Mouse (Mus musculus): ENCODE data around the gene Gm10775. TPM values are rescaled to one million over a fixed set of nuclear protein-coding genes. Genes with fewer than 3 reads are reported as not detected.

Gm10775 gene
- total RNA-seq (2015; ENCODE audit: low replicate concordance) (not detected in 2 replicates), total RNA-seq (2017; ENCODE audit: low replicate concordance) (not detected in 2 replicates)

DNA sequence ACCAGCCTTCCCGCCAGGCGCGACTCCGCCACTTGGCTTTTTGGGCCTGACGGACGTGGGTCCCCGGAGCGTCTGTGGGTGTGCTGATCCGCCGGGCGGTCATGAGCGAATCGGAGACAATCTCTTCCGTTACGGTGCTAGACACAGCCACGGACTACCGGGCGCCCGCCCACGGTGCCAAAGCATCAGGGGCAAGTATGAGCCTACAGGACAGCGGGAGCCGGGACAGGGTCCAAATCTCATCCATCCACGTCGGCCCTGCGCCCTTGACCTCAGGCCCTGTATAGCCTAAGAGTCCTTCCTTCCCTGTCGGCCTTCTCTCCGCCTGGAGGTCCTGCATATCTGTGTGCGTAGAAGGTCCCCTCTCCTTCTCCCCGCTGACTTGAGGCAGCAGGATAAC is at the start of gene Gm10775:
TSS of gene Gm10775 (plus strand) at position 301 of the 400 bp plus-strand sequence.
- ATAC-seq (replicated peaks; ENCODE audit: low FRiP score, poor library complexity, severe bottlenecking): no peak

DNA sequence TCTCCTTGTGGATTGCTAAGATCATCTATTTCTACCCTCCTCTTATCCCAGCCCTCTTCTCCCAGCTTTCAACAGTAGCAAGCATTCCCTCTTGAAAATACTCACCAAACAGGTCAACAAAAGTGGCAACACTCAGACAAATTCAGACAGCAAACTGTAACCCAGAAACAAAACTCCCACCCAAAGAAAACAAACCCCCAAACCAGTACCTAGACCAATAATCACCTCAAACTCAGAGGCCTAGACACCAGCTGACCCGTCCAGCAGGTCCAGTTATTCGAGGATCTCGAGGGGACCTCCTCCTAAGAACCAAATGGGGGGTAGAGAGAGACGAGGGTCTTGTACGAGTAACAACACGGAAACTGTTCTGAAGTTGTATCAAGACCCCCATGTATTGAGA is 33.4 kb upstream of the Gm10775 start:
- ATAC-seq (replicated peaks; ENCODE audit: low FRiP score, poor library complexity, severe bottlenecking): no peak

DNA sequence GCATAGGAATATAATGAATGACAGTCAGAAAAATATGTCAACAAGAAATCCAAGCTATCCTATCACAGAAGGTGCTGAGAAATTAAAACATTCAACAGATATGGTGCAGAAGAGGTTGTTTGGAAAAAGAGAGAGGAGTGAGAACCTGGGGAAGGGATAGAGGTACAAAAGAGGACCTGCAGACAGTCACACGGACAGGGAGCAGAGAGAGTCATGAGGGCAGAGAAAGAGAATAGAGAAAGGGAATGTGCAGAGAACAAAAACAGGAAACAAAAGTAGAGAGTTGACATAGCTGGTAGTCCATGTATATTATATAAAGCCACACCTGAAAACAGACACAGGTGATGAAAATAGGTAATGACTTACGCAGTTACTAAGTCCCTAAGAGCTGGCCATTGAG is 32.7 kb upstream of the Gm10775 start:
- no peak for ATAC-seq (replicated peaks; ENCODE audit: low FRiP score, poor library complexity, severe bottlenecking)

GRCm38 (mm10) chr13:65237211-65237610 is 22.1 kb upstream of the Gm10775 start:
- ATAC-seq (replicated peaks; ENCODE audit: low FRiP score, poor library complexity, severe bottlenecking): no peak

GRCm38 (mm10) chr13:65240509-65241098 is 18.7 kb upstream of the Gm10775 start:
- ATAC-seq (replicated peaks; ENCODE audit: low FRiP score, poor library complexity, severe bottlenecking): peak; percentile 82

DNA sequence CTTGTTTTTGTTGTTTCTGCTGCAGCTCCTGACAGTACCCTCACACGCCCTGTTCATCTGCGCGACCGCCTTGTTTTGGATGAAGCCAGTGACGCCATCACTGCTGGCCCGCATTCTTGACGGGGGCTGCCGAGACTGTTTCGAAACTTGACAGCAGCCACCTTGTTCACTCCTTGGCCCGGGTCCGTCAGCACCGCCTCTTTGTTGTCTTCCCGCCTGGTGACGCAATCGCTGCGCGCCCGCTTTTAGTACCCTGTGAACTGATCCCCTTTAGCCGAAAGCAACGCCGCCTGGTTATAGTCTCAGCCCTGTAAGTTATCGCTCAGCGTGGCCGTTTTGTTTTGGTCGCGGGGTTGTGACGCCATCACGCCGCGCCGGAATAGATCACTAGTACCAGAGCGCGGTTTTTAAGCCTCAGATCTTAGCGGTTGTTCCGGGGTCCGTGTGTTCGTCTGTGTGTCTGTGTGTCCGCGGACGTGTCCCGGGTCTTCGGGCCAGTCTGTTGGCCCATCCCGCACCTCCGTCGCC is 18.2 kb upstream of the Gm10775 start:
- ATAC-seq (replicated peaks; ENCODE audit: low FRiP score, poor library complexity, severe bottlenecking): peak; percentile 74

DNA sequence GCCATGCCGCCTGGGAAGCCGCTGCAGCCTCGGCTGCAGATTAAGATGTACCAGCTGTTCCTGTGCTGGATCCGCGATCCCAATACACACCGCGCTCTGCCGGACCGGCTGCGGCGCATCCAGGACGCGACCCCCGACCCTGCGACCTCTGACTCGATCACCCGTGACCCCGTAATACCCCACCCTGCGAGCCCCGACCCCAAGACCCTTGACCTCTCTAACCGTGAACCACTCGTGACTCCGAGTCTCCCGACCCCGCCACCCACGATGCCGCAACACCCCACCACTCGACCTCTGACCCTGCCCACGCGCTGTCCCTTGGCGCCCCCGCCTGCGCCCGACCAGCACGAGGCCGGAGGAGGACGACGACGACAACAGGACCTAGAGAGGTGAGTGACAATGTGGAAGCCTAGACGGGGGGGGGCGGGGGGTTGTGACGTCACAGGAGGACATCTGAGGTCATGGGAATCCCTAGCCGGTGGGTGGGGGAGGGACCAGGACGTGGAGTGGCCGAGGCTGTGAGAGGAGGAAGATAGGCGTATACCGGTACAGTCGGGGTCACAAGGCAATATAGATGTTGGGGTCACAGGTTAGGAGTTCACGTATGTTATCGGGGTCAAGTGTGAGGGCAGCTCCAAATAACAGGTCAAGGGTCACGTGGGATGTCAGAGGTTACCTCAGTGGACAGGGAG is 17.6 kb upstream of the Gm10775 start:
- ATAC-seq (replicated peaks; ENCODE audit: low FRiP score, poor library complexity, severe bottlenecking): peak; percentile 48

- no peak for ATAC-seq (replicated peaks; ENCODE audit: low FRiP score, poor library complexity, severe bottlenecking)
Measured at GRCm38 (mm10) chr13:65242319-65242787, 17.0 kb upstream of the Gm10775 start.

- ATAC-seq (replicated peaks; ENCODE audit: low FRiP score, poor library complexity, severe bottlenecking): no peak
Measured at GRCm38 (mm10) chr13:65243273-65243672, 16.1 kb upstream of the Gm10775 start.

GRCm38 (mm10) chr13:65258175-65258954 is 974 bp upstream of the Gm10775 start:
- no peak for ATAC-seq (replicated peaks; ENCODE audit: low FRiP score, poor library complexity, severe bottlenecking)

DNA sequence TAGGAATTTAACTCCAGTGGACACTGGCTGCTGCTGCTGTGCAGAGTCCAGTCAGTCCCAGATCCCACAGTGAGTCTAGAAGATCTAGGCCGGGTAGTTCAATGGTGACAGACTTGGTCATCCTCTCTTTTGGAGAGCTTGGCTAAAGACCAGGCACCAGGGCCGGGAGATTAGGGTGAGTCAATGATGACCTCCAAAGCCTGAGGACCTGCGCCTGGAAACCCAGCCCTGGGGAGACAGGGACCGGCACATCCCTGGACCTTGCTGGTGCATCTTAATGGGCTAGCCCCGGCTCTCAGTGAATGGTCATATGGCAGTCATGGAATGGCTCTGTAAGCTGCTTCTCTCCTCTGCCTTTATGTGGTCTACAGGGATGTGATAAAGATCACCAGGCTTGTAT is 2.7 kb downstream of the Gm10775 start:
- no peak for ATAC-seq (replicated peaks; ENCODE audit: low FRiP score, poor library complexity, severe bottlenecking)

- ATAC-seq (replicated peaks; ENCODE audit: low FRiP score, poor library complexity, severe bottlenecking): 0 out of 2 replicates have a peak, but pooled peaks have one; percentile 20
Measured at GRCm38 (mm10) chr13:65277994-65278382, 18.6 kb downstream of the Gm10775 start.

GRCm38 (mm10) chr13:65278383-65279341 is 19.3 kb downstream of the Gm10775 start, which contains the start of gene Zfp369:
Gene Zfp369, plus strand, starts transcription at chr13:65278814.
- peak; percentile 99 for ATAC-seq (replicated peaks; ENCODE audit: low FRiP score, poor library complexity, severe bottlenecking)

GRCm38 (mm10) chr13:65286771-65287170 is 27.4 kb downstream of the Gm10775 start:
- ATAC-seq (replicated peaks; ENCODE audit: low FRiP score, poor library complexity, severe bottlenecking): no peak

DNA sequence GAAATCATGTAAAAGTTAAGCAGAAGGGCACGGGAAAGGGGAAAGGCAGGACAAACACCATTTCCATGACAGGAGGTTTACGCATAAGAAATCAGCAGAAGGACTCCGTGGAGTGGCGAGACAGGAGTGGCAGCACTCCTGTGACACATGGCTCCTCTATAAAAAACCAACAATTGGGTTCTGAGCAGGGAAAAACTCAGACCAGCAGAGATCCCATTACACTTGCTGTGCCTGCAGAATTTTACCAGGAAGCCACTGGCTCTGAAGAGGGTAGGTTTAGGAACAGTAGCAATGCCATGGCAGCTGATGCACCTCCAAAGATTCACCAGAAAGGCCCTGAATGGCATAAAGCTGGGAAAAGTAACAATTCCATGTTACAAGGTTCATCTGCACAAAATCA is 37.0 kb downstream of the Gm10775 start:
- no peak for ATAC-seq (replicated peaks; ENCODE audit: low FRiP score, poor library complexity, severe bottlenecking)

Data from erythroid progenitor cell, adult 5-6 weeks (primary cell).